Mouse (Mus musculus) liver, adult 2 months (tissue): ENCODE results near the gene Ppp1r26. TPM values are rescaled to one million over a fixed set of nuclear protein-coding genes. Genes with fewer than 3 reads are reported as not detected.
A peak's percentile ranks its signal among the peaks of the same experiment; 100 is the strongest.
"Not testable (repeated sequence)": the region's sequence is repeated elsewhere in the genome, so short reads cannot be mapped to it uniquely, and the experiment has no call there.

Experiments
- DNase-seq: peaks from one replicate; pipeline ENCODE4 v3.0.0-alpha.2; 2011; ENCODE audit warnings: low read depth, low spot score; ENCODE audit errors: extremely low read depth
- H3K27ac ChIP-seq: fragments of 200-500 bp; replicated peaks from 2 replicates; pipeline ENCODE4 v1.5.1; 2012; ENCODE audit warnings: low read depth, mild to moderate bottlenecking, control low read depth, inconsistent platforms, low read length; ENCODE audit not compliant: insufficient read depth
- H3K27me3 ChIP-seq: fragments of 200-500 bp; 2 replicates; pipeline ENCODE4 v1.6.1; 2012; ENCODE audit warnings: mild to moderate bottlenecking, moderate library complexity, low read length, inconsistent platforms; ENCODE audit not compliant: control insufficient read depth, insufficient read depth
- H3K36me3 ChIP-seq: fragments of 200-500 bp; 2 replicates; pipeline ENCODE4 v1.6.1; 2012; ENCODE audit warnings: low read length, inconsistent platforms; ENCODE audit not compliant: control insufficient read depth, insufficient read depth
- H3K4me1 ChIP-seq: fragments of 200-500 bp; 2 replicates; pipeline ENCODE4 v1.6.1; 2011; ENCODE audit warnings: low read length; ENCODE audit not compliant: control insufficient read depth, insufficient read depth
- H3K4me3 ChIP-seq: fragments of 200-500 bp; 2 replicates; pipeline ENCODE4 v1.5.1; 2011; ENCODE audit warnings: low read depth, mild to moderate bottlenecking, control low read depth, low read length, moderate library complexity; ENCODE audit not compliant: insufficient read depth
- H3K79me2 ChIP-seq: fragments of 200-500 bp; 2 replicates; pipeline ENCODE4 v1.6.1; 2012; ENCODE audit warnings: inconsistent platforms, mild to moderate bottlenecking, low read length, moderate library complexity; ENCODE audit not compliant: control insufficient read depth, insufficient read depth
- H3K9ac ChIP-seq: fragments of 200-500 bp; 2 replicates; pipeline ENCODE4 v1.6.1; 2012; ENCODE audit warnings: low read depth, mild to moderate bottlenecking, control low read depth, inconsistent platforms, low read length
- CTCF ChIP-seq: fragments of 200-500 bp; IDR thresholded peaks from 2 replicates; pipeline ENCODE4 v1.5.1; 2011; ENCODE audit warnings: low read depth, low read length, control low read depth
- POLR2A ChIP-seq: fragments of 200-500 bp; IDR thresholded peaks from 2 replicates; pipeline ENCODE4 v1.6.1; 2011; ENCODE audit warnings: low read length, control low read depth; ENCODE audit not compliant: insufficient read depth; ENCODE audit errors: extremely low read depth
- WGBS: fragments of 180-500 bp; shearing (Covaris S2); methylation state at CpG from one replicate; pipeline ENCODE4 v1.1.7; 2018; 5-methylcytosine and 5-hydroxymethylcytosine counted together
- polyA plus RNA-seq: library from polyadenylated mRNA; depleted of rRNA; stranded (reverse); fragments of >200 nt; gene quantifications from 2 replicates; pipeline ENCODE4 v1.2.3, GENCODE M21; 2012
- total RNA-seq: library from RNA; depleted of rRNA; stranded (reverse); fragments of >200 nt; gene quantifications from 2 replicates; pipeline ENCODE4 v1.2.3, GENCODE M21; 2014

Ppp1r26 gene
- total and polyA plus RNA-seq, 2 experiments, result 0.07 to 0.09 TPM

- Histone ChIP-seq H3K79me2 (peaks cover 3% of the 10 kb centered on the region; the same call in 1 of the 2 replicates), H3K4me3 (no peak overlapping the region), H3K9ac (no peak overlapping the region), H3K27ac (no peak overlapping the region), H3K27me3 (no peaks in the 10 kb centered on the region), H3K4me1 (peaks cover 6% of the 10 kb centered on the region; the same call in 1 of the 2 replicates), H3K36me3 (peaks cover 10% of the 10 kb centered on the region)
- no peak for DNase-seq
- 90% methylated on average over 2 of the region's 2 CpGs for WGBS
- TF ChIP-seq POLR2A (no peak), CTCF (no peak)
Observed at GRCm38 (mm10) chr2:28470591-28470990, 24.0 kb downstream of the Ppp1r26 start.

GRCm38 (mm10) chr2:28472011-28472410 lies 25.4 kb downstream of the Ppp1r26 start:
- H3K9ac ChIP-seq, H3K4me1 ChIP-seq, H3K27ac ChIP-seq, H3K36me3 ChIP-seq, DNase-seq, H3K79me2 ChIP-seq, H3K4me3 ChIP-seq, H3K27me3 ChIP-seq: not testable (repeated sequence)
- WGBS, result 91% methylated on average over 8 of the region's 8 CpGs

- not testable (repeated sequence) for H3K36me3 ChIP-seq, H3K27me3 ChIP-seq, H3K4me3 ChIP-seq, H3K79me2 ChIP-seq, H3K27ac ChIP-seq, H3K4me1 ChIP-seq, H3K9ac ChIP-seq, DNase-seq
- 96% methylated on average over 5 of the region's 5 CpGs for WGBS
Observed at GRCm38 (mm10) chr2:28477993-28478392, 31.4 kb downstream of the Ppp1r26 start.

GRCm38 (mm10) chr2:28479208-28480204 lies 32.9 kb downstream of the Ppp1r26 start:
- 75% methylated on average over 20 of the region's 20 CpGs for WGBS
- no peak for DNase-seq
- H3K9ac ChIP-seq, result no peak overlapping the region

GRCm38 (mm10) chr2:28483861-28484260 lies 37.3 kb downstream of the Ppp1r26 start:
- Histone ChIP-seq H3K27ac (no peak overlapping the region), H3K27me3 (no peaks in the 10 kb centered on the region; the same call in 1 of the 2 replicates), H3K9ac (no peak overlapping the region), H3K4me1 (no peaks in the 10 kb centered on the region), H3K79me2 (no peaks in the 10 kb centered on the region), H3K4me3 (no peak overlapping the region), H3K36me3 (no peaks in the 10 kb centered on the region)
- WGBS, result 43% methylated on average over 2 of the region's 2 CpGs
- DNase-seq, result no peak
- no peak for TF ChIP-seq POLR2A
- no peak for TF ChIP-seq CTCF

More at GRCm38 (mm10) chr2:28479208-28480204, 32.9 kb downstream of the Ppp1r26 start:
- Histone ChIP-seq H3K4me3 (peak overlapping the region; percentile 54; the same call in 1 of the 2 replicates), H3K27me3 (no peaks in the 10 kb centered on the region; the same call in 1 of the 2 replicates), H3K4me1 (no peaks in the 10 kb centered on the region), H3K36me3 (no peaks in the 10 kb centered on the region), H3K79me2 (no peaks in the 10 kb centered on the region), H3K27ac (no peak overlapping the region)
- TF ChIP-seq POLR2A (no peak), CTCF (no peak)

GRCm38 (mm10) chr2:28494521-28494920 lies 47.9 kb downstream of the Ppp1r26 start:
- WGBS, result 80% methylated on average over 2 of the region's 2 CpGs
- DNase-seq, result no peak
- Histone ChIP-seq H3K79me2 (no peaks in the 10 kb centered on the region), H3K27ac (no peak overlapping the region), H3K36me3 (no peaks in the 10 kb centered on the region), H3K4me1 (no peaks in the 10 kb centered on the region), H3K27me3 (no peaks in the 10 kb centered on the region), H3K4me3 (no peak overlapping the region), H3K9ac (no peak overlapping the region)
- TF ChIP-seq CTCF (no peak), POLR2A (no peak)
